7 mouse cellular contexts compared by ENCODE assay signal in genomic region chr4:105941785-105942184, GRCm38 (mm10).
DNase-seq lines count a peak whose midpoint lies in the region; ATAC-seq and TF ChIP-seq lines count a peak whose summit lies in the region.

No protein-coding gene starts in this region.

- H3K9ac ChIP-seq in kidney, postnatal 0 days (ENCODE audit: low read depth, low read length): no peak overlapping the region
- H3K9ac ChIP-seq in kidney, embryonic 14.5 days (ENCODE audit: low read depth, low read length): no peak overlapping the region
- H3K9ac ChIP-seq in limb, embryonic 14.5 days (ENCODE audit: low read depth, low read length, severe bottlenecking): no peak overlapping the region

- peak; percentile 81 for TF ChIP-seq CTCF in kidney, postnatal 0 days (IDR thresholded peaks at IDR 0.05; ENCODE audit: low read depth)
- peak; percentile 72; the same call in 1 of the 2 replicates for TF ChIP-seq CTCF in small intestine, adult 2 months (IDR thresholded peaks at IDR 0.05; ENCODE audit: extremely low read depth, insufficient read length, insufficient replicate concordance, low read depth, low read length)

- peak; percentile 74 for DNase-seq in kidney, postnatal 0 days (ENCODE audit: low spot score)
- peak; percentile 84 for DNase-seq in adipocyte (ENCODE audit: low spot score)
- DNase-seq in cerebellum, postnatal 25 days: peak; percentile 33 to 59
- peak; percentile 75 for DNase-seq in heart, postnatal 4 days
- DNase-seq in limb, embryonic 14.5 days (ENCODE audit: low spot score): peak; percentile 75

- no peak overlapping the region for H3K4me2 ChIP-seq in kidney, postnatal 0 days (ENCODE audit: low read length)
- no peak overlapping the region for H3K4me2 ChIP-seq in kidney, embryonic 14.5 days (replicated peaks; ENCODE audit: low read depth, low read length)
- H3K4me2 ChIP-seq in limb, embryonic 14.5 days (replicated peaks; ENCODE audit: low read depth, low read length, severe bottlenecking): no peak overlapping the region

- no peak for TF ChIP-seq POLR2A in limb, embryonic 14.5 days (IDR thresholded peaks at IDR 0.05; ENCODE audit: borderline replicate concordance, extremely low read depth, insufficient read depth, insufficient read length)
- TF ChIP-seq POLR2A in small intestine, adult 2 months (IDR thresholded peaks at IDR 0.05; ENCODE audit: low read depth, low read length): no peak

- H3K4me3 ChIP-seq in kidney, postnatal 0 days (replicated peaks; ENCODE audit: low read depth, low read length): no peak overlapping the region
- no peak overlapping the region for H3K4me3 ChIP-seq in kidney, embryonic 14.5 days (ENCODE audit: low read length)
- no peak overlapping the region for H3K4me3 ChIP-seq in limb, embryonic 14.5 days (replicated peaks; ENCODE audit: low read length)
- H3K4me3 ChIP-seq in small intestine, adult 2 months (ENCODE audit: low read depth, low read length): no peak overlapping the region

- 55% methylated on average over 7 of the region's 7 CpGs for WGBS in kidney, postnatal 0 days
- WGBS in kidney, embryonic 14.5 days: 48% methylated on average over 7 of the region's 7 CpGs
- WGBS in limb, embryonic 14.5 days: 40% methylated on average over 7 of the region's 7 CpGs
- WGBS in small intestine, adult 2 months: 43% methylated on average over 7 of the region's 7 CpGs

- no peaks in the 10 kb centered on the region for H3K4me1 ChIP-seq in kidney, postnatal 0 days (replicated peaks; ENCODE audit: insufficient read depth, low read length)
- H3K4me1 ChIP-seq in kidney, embryonic 14.5 days (ENCODE audit: control insufficient read depth, insufficient read depth, low read length): no peaks in the 10 kb centered on the region
- H3K4me1 ChIP-seq in limb, embryonic 14.5 days (ENCODE audit: control insufficient read depth, insufficient read depth, low read length): peaks cover 7% of the 10 kb centered on the region
- H3K4me1 ChIP-seq in small intestine, adult 2 months (ENCODE audit: control insufficient read depth, insufficient read depth, insufficient read length, low read length): no peaks in the 10 kb centered on the region

- H3K27me3 ChIP-seq in kidney, postnatal 0 days (ENCODE audit: insufficient read depth, low read length): no peaks in the 10 kb centered on the region
- H3K27me3 ChIP-seq in kidney, embryonic 14.5 days (ENCODE audit: control insufficient read depth, insufficient read depth, low read length): peaks cover 2% of the 10 kb centered on the region; the same call in 1 of the 2 replicates
- H3K27me3 ChIP-seq in limb, embryonic 14.5 days (ENCODE audit: control insufficient read depth, insufficient read depth, low read length): no peaks in the 10 kb centered on the region
- H3K27me3 ChIP-seq in small intestine, adult 2 months (ENCODE audit: control insufficient read depth, insufficient read depth, low read length): no peaks in the 10 kb centered on the region; the same call in 1 of the 2 replicates

- no peaks in the 10 kb centered on the region for H3K9me3 ChIP-seq in kidney, postnatal 0 days (replicated peaks; ENCODE audit: low read length)
- H3K9me3 ChIP-seq in kidney, embryonic 14.5 days (ENCODE audit: control insufficient read depth, low read length): no peaks in the 10 kb centered on the region
- no peaks in the 10 kb centered on the region for H3K9me3 ChIP-seq in limb, embryonic 14.5 days (ENCODE audit: control insufficient read depth, low read length)

- no peaks in the 10 kb centered on the region for H3K36me3 ChIP-seq in kidney, postnatal 0 days (ENCODE audit: insufficient read depth, low read length)
- H3K36me3 ChIP-seq in kidney, embryonic 14.5 days (ENCODE audit: control insufficient read depth, insufficient read depth, low read length): no peaks in the 10 kb centered on the region
- no peaks in the 10 kb centered on the region for H3K36me3 ChIP-seq in limb, embryonic 14.5 days (ENCODE audit: control insufficient read depth, insufficient read depth, low read length)
- no peaks in the 10 kb centered on the region for H3K36me3 ChIP-seq in small intestine, adult 2 months (ENCODE audit: control insufficient read depth, insufficient read depth, low read length)

- no peak for ATAC-seq in kidney, postnatal 0 days (replicated peaks; ENCODE audit: low FRiP score, low read depth)
- ATAC-seq in kidney, embryonic 14.5 days (ENCODE audit: low FRiP score, low TSS enrichment): no peak
- ATAC-seq in limb, embryonic 14.5 days (ENCODE audit: low FRiP score, low read depth): no peak

- H3K27ac ChIP-seq in kidney, postnatal 0 days: no peak overlapping the region
- H3K27ac ChIP-seq in kidney, embryonic 14.5 days (ENCODE audit: low read depth, low read length): no peak overlapping the region
- no peak overlapping the region for H3K27ac ChIP-seq in limb, embryonic 14.5 days (replicated peaks; ENCODE audit: low read depth, low read length)
- no peak overlapping the region for H3K27ac ChIP-seq in small intestine, adult 2 months (ENCODE audit: insufficient read depth, low read depth, low read length)
